Mouse (Mus musculus): Measurements from ENCODE around the gene Mpp4.

- no peak for TF ChIP-seq CTCF (IDR thresholded peaks at IDR 0.05; ENCODE audit: insufficient read depth, low read length)
- TF ChIP-seq POLR2A (IDR thresholded peaks at IDR 0.05; ENCODE audit: borderline replicate concordance, extremely low read depth, low read depth, low read length): no peak
These were observed 722 bp downstream of the Mpp4 start for GRCm38 (mm10) chr1:59162309-59163024.

All from lung, adult 2 months (tissue).